Mouse (Mus musculus) kidney, adult 2 months (tissue): ENCODE measurements around the gene Kansl3.

Experiments
- CTCF ChIP-seq: fragments of 200-500 bp; conservative IDR thresholded peaks from 2 replicates; pipeline ENCODE4 v1.5.1; 2011; ENCODE audit warnings: low read depth, mild to moderate bottlenecking, control low read depth, low read length, moderate library complexity, mixed read lengths; ENCODE audit not compliant: insufficient read depth, insufficient read length
- POLR2A ChIP-seq: fragments of 200-500 bp; IDR thresholded peaks from one replicate; pipeline ENCODE4 v1.6.1; 2011; ENCODE audit warnings: low read depth, low read length, control low read depth

GRCm38 (mm10) chr1:36332955-36333887 is 35.8 kb downstream of the Kansl3 start:
- no peak for TF ChIP-seq CTCF
- TF ChIP-seq POLR2A: no peak
